Mouse (Mus musculus) effector memory CD4-positive, alpha-beta T cell, adult 5 months (primary cell): ENCODE results near the gene Zfyve26. TPM values are rescaled to one million over a fixed set of nuclear protein-coding genes. Genes with fewer than 3 reads are reported as not detected.

Experiments
- polyA plus RNA-seq: library from polyadenylated mRNA; unstranded; fragments of 100-300 nt; shearing (Covaris generic); gene quantifications from one replicate; pipeline ENCODE4 v1.2.1, GENCODE M21; 2017

Zfyve26 gene
- 21.4 TPM for polyA plus RNA-seq

DNA sequence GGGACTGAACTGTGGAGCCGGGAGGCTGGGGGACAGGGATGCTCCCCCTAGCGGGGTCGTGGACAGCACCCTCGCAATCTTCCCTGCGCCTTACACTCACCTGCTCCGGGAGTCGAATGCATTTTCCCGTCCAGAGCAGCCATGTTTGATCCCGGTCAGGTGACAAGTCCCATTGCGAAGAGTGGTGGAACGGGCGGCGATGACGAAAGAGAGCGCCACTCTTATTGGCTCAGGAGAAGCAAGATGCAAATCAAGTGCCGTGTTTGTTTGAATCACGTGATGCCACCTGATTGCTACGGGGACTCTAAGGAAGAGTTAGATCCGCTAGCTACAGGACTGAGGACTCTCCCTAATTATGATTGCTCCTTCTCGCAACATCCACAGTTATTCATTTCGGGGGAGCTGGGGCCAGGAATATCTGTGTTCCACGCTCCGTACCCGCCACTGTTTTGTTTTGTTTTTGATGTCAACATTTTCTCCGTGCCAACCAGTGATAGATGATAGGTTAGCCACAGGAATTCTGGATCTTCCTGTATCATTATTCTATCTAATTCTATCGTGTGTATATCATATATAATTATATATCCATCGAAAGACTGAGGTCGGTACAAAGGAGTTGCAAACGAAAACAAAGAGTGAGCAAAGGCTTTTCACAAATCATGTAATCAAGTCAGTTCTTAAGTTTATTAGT, at the start of gene Zfyve26:
TSS of gene Zfyve26 (minus strand) at position 179 of the 691 bp plus-strand sequence.

DNA sequence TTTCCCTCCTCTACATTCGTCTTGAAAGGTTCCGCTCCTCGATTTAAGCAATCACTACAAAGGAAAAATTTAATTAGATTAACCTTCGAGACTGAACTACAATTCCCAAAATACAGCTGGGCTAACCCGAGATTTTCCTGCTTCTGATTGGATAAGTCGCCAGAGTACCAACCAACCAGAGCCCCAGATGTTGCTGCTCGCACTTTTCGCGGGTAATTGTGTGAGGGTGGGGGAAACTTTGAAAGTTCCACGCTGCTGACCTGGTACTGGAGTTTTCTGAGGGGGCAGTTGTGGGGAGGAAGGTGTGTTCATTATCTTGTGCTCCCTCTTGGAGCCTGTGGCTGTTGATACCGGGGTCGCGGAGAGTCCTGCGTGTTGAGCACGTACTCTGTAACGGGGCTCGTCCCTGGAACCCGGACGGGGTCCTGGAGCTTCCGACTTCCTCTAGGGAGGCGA, 1.0 kb upstream of the Zfyve26 start, which contains the start of gene Rad51b:
TSS of gene Rad51b (plus strand) at position 162 of the 456 bp plus-strand sequence.

DNA sequence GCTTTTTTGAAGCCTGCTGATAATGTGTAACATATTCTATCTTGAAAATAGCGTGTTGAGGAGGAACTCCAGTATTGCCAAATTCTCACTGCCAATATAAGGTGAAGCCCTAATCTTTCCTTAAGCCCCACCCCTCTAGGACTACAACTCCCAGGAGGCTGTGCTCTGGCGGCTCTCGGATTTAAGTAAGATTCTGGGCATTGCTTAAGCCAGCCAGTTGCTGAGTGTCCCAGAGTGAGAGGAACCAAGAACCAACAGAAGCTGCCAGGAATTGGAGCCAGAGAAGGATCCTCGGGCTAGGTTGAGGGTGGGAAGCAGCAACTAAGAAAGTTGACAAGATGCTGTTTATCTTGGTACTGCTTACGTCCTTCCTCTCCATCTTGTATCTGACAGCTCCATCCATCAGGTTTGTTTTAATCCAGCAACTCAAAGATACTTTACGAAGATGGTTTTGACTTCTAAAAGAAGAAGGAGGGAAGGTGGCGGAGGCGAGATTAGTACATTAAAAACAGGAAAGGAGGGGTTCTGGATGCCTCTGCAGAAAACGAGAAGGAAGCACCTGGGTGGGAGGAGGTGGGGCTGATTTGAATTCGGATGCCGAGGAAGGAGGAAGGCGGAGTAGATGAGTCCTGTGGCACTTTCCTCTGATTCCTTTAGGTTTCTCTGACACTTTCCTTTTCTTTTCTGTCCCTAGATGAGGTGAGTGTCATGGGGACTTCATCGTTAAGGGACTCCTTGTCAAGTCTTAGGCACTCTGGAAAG, 87.2 kb downstream of the Zfyve26 start, which contains the start of gene Rdh12:
TSS of gene Rdh12 (plus strand) at position 212 of the 762 bp plus-strand sequence.

DNA sequence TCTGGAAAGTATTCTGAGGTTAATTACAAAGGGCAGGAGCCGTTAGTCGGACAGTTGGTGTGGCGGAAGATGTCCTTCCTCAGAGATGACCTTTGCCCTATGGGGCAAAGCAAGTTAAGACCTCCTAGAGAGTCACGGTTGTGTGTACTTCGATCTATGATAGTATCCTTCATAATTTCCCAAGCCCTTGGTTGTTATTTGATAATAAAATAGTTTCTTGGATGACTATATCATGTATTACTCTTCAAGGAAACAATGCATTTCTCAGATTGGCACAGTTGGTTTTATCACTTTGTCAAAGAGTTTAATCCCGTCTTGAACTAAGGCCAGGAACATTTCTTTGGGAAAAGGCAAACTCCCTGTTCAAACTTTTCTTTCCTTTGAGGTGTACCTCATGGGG, 103.9 kb downstream of the Zfyve26 start, which contains the start of gene Rdh11:
TSS of gene Rdh11 (minus strand) at position 101 of the 400 bp plus-strand sequence.

Other genes starting within 250 kb of the Zfyve26 start
- 4.5 TPM for gene Pigh, start 206.7 kb downstream of the Zfyve26 start, polyA plus RNA-seq
- gene Arg2, start 165.5 kb downstream of the Zfyve26 start, polyA plus RNA-seq, result 0.52 TPM
- 107 TPM for gene Vti1b, start 123.6 kb downstream of the Zfyve26 start, polyA plus RNA-seq
- gene Rdh11, start 104.0 kb downstream of the Zfyve26 start, polyA plus RNA-seq, result 21.1 TPM
- 6.9 TPM for gene Rdh12, start 87.4 kb downstream of the Zfyve26 start, polyA plus RNA-seq
- 0.67 TPM for gene Rad51b, start 978 bp upstream of the Zfyve26 start, polyA plus RNA-seq